Mouse (Mus musculus): ENCODE measurements at regions not wholly inside any gene's neighbourhood (a gene's known extent, or its start where the extent isn't known, plus 50 kb on each side); places are given as distances from the start of the nearest gene placed in this dataset.

DNA sequence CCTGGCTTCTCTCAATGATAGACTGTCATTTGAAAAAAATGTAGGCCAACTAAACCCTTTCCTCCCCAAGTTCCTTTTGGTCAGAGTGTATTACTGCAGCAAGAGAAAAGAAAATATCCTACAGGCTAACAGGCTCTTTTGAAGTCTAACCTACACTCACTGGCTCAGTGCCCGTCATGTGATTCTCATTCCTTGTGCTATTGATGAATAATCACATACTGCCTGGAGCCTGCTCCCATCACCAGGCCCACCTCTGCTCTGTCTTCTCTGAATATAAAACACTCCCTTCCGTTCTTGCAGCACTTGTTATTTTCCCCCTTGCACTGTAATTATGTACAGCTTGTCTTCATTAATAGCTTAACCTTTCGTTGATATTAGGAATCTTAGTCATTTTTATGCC is 809.7 kb downstream of the Dpp10 start:
- no peak overlapping the region for H3K27ac ChIP-seq (ENCODE audit: low read length)
- H3K9me3 ChIP-seq (replicated peaks; ENCODE audit: control insufficient read depth, low read length, poor library complexity, severe bottlenecking): no peaks in the 10 kb centered on the region
- 71% methylated on average over 3 of the region's 3 CpGs for WGBS
- no peak overlapping the region for H3K4me3 ChIP-seq (ENCODE audit: low read depth, low read length)
- ATAC-seq: peak; percentile 62; the same call in 1 of the 2 replicates
- H3K9ac ChIP-seq (ENCODE audit: low read depth, low read length): no peak overlapping the region
- H3K36me3 ChIP-seq (ENCODE audit: control insufficient read depth, insufficient read depth, low read length): no peaks in the 10 kb centered on the region
- H3K4me2 ChIP-seq (ENCODE audit: low read length): no peak overlapping the region
- no peaks in the 10 kb centered on the region for H3K4me1 ChIP-seq (ENCODE audit: control insufficient read depth, insufficient read depth, low read length)
- no peaks in the 10 kb centered on the region for H3K27me3 ChIP-seq (ENCODE audit: control insufficient read depth, insufficient read depth, low read depth, low read length)

DNA sequence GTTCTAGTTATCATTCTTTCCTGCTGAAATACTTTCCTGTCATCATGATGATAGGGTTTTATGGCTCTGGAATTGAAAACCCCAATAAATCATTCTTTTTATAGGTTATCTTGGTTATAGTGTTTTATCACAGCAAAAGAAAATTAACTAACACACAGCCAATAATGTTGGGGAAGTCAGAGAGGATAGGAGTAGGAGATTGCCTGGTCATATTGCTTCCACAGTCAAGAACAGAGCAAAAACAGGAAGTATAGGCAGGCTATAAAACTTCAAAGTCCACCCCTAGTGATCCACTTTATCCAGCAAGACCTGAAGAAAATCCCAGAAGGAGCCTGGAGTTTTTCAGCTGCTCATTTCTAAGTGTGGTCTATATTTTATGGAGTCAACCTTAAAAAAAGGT is 824.4 kb downstream of the Dpp10 start:
- no peaks in the 10 kb centered on the region for H3K36me3 ChIP-seq (ENCODE audit: control insufficient read depth, insufficient read depth, low read length)
- no peak overlapping the region for H3K9ac ChIP-seq (ENCODE audit: low read depth, low read length)
- no peaks in the 10 kb centered on the region for H3K4me1 ChIP-seq (ENCODE audit: control insufficient read depth, insufficient read depth, low read length)
- no peak for ATAC-seq
- no peak overlapping the region for H3K4me3 ChIP-seq (ENCODE audit: low read depth, low read length)
- no peaks in the 10 kb centered on the region for H3K27me3 ChIP-seq (ENCODE audit: control insufficient read depth, insufficient read depth, low read depth, low read length)
- H3K4me2 ChIP-seq (ENCODE audit: low read length): no peak overlapping the region
- H3K27ac ChIP-seq (ENCODE audit: low read length): no peak overlapping the region
- H3K9me3 ChIP-seq (replicated peaks; ENCODE audit: control insufficient read depth, low read length, poor library complexity, severe bottlenecking): no peaks in the 10 kb centered on the region

DNA sequence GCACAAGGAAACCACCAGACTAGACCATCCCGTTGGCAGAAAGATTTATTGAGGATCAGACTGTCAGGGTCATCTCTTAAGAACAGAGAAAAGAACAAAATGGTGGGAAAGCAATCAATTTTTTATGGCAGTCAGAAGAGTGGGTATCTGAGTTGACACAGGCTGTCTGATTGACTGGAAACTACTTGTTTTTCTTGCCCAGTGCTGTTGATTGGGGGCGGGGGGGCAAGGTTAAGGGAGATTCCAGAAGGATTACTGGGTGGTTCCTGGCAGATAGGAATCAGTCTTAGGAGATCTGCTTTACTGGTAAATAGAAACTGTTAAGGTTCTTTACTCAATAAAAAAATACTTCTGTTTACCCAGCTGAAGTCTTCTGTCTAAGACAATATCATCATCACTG is 824.9 kb downstream of the Dpp10 start:
- no peaks in the 10 kb centered on the region for H3K4me1 ChIP-seq (ENCODE audit: control insufficient read depth, insufficient read depth, low read length)
- WGBS: 82% methylated on average over 2 of the region's 2 CpGs
- no peak overlapping the region for H3K4me2 ChIP-seq (ENCODE audit: low read length)
- no peak overlapping the region for H3K4me3 ChIP-seq (ENCODE audit: low read depth, low read length)
- no peaks in the 10 kb centered on the region for H3K36me3 ChIP-seq (ENCODE audit: control insufficient read depth, insufficient read depth, low read length)
- no peak overlapping the region for H3K9ac ChIP-seq (ENCODE audit: low read depth, low read length)
- ATAC-seq: no peak
- H3K9me3 ChIP-seq (replicated peaks; ENCODE audit: control insufficient read depth, low read length, poor library complexity, severe bottlenecking): no peaks in the 10 kb centered on the region
- H3K27ac ChIP-seq (ENCODE audit: low read length): no peak overlapping the region
- H3K27me3 ChIP-seq (ENCODE audit: control insufficient read depth, insufficient read depth, low read depth, low read length): no peaks in the 10 kb centered on the region
